Mouse (Mus musculus) ES-E14 (cell line): Measurements from ENCODE around the gene Dnpep.

Experiments
- CHD2 ChIP-seq: IDR thresholded peaks from 2 replicates; pipeline ENCODE4 v1.6.1; 2014; ENCODE audit warnings: mild to moderate bottlenecking, low read depth, low read length, inconsistent platforms
- MAFK ChIP-seq: IDR thresholded peaks from 2 replicates; pipeline ENCODE4 v1.6.1; 2014; ENCODE audit warnings: mild to moderate bottlenecking, low read depth, low read length, inconsistent platforms; ENCODE audit not compliant: insufficient read depth

DNA sequence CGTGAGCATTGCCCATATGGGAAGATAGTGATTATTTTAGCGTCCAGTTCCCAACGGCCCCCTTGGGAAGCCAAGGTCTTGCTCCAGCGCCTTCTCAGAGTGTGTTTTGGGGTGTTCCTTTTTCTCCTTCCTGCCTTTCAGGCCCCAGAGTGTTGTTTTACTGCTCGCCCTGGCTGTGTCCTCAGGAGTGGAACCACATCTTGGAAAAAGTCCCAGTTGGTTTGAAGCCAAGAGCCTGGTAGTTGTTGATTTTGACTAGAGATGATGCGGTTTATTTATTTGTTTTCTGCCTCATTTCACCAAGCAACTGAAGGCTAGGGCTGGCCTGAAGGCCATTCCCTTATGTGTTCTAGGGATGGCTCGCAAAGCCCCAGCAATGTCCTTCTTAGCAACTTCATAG lies 39.5 kb upstream of the Dnpep start:
- no peak for TF ChIP-seq MAFK
- no peak for TF ChIP-seq CHD2
